Mouse (Mus musculus) left cerebral cortex, postnatal 14 days (tissue): ENCODE results near the gene Rps27l. TPM values are rescaled to one million over a fixed set of nuclear protein-coding genes. Genes with fewer than 3 reads are reported as not detected.

Experiments
- DNase-seq, 2 experiments: peaks; one replicate each; pipeline ENCODE4 v3.0.0; 2021 to 2022; ENCODE audit warnings: low spot score in 2 of 2, mixed read lengths in 1 of 2
- intact Hi-C: fragments of 180-260 bp; cut with DNase I; formaldehyde crosslinking; loops from one replicate; pipeline ENCODE4 v1.15.1; 2025
- total RNA-seq, 2 experiments: library from RNA; stranded (reverse); gene quantifications; 2 replicates each; pipeline ENCODE4 v1.2.3; 2021

Gene Rps27l
- total RNA-seq, 2 experiments from 2014 or later = 41.6 to 43.1 TPM

DNA sequence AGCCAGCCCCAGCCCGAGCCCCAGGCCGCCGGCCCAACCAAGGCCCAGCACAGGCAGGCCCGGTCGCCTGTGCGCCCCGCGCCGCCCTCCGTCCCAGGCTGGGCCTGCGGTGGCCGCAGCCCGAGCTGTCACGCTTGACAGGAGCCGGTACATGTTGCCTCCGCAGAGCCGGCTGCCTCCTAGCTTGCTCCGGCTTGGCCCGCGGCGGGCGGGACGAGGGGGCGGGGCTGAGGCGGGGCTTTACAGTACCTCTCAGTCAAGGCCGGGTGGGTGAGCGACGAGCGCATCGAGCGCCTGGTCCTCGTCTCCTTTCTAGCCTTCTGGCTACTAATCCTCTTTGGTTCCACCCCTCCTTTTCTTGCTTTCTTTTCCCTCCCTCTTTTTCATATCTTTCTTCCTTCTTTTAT, 29.4 kb downstream of the Rps27l start, which contains the start of gene Lactb:
Gene Lactb (minus strand): TSS at position 246 of the 407 bp plus-strand sequence.
- peak; percentile 95 for DNase-seq
- intact Hi-C loops = loop anchor here (2.0 to 10.0 kb wide), 2 partner anchors 28 to 470 kb away; partner anchors contain the start of gene Rps27l

GRCm38 (mm10) chr9:66977121-66977520, 31.2 kb downstream of the Rps27l start:
- intact Hi-C loops = loop anchor here (10.0 kb wide), 1 partner anchor 472 kb away; no protein-coding TSS in a partner anchor
- no peak for DNase-seq

DNA sequence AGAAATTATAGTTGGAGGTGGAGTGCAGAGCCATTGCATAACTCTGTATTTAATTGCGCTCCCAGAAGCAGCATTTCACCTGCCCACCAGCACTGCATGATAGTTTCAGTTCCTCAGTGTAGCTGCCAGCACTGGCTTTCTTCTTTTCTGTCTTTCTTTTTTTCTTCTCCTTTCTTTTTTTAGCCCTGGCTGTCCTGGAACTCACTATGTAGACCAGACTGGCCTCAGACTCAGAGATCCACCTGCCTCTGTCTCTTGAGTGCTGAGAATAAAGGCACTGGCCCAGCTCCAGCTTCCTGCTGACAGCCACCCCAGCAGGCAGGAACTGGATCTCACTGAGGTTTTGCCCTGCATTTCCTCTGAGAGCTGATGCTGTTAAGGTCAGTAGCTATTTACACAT, 32.1 kb downstream of the Rps27l start:
- intact Hi-C loops = loop anchor here (10.0 kb wide), 1 partner anchor 473 kb away; no protein-coding TSS in a partner anchor
- DNase-seq = peak in 1 of 2 experiments; percentile 35

- intact Hi-C loops = loop anchor here (10.0 kb wide), 1 partner anchor 474 kb away; no protein-coding TSS in a partner anchor
Observed at GRCm38 (mm10) chr9:66978468-66978867, 32.6 kb downstream of the Rps27l start.

DNA sequence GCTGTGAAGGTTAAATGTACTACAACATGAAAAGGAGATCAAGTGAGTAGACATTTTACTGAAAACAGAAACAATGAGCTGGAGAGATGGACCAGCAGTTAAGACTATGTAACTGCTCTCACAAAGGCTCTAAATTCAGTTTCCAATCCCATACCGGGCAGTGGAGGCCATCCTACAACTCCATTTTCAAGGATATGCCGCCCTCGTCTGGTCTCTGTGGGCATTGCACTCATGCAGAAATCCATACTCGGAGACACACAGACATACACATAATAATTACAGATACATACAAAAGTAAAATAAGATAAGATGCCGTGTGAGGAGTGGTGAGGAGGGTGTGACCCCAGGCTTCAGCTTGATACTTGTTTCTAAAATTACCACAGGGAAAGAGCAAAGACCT, 34.6 kb downstream of the Rps27l start:
- intact Hi-C loops = no loop called here
- DNase-seq = peak; percentile 77 to 78

More at GRCm38 (mm10) chr9:66978468-66978867, 32.6 kb downstream of the Rps27l start:
- no peak for DNase-seq

DNA sequence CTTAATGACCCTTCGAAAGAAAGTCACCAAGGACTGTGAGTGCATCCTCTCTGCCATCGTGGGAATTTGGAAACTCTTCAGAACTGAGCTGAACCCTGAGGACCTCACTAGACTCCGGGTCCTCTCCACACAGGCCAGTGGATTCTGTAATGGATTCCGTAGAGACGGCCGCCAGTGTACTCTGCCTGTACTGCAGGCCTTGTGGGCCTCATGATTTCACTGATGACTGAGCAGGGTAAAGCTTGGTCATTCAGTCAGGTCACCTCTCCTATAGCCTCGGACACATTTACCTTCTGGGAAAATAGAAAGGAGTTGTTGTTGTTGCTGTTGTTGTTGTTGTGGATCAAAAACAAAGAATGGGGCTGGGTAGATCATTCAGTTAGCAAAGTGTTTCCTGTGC, 36.2 kb downstream of the Rps27l start:
- intact Hi-C loops = no loop called here
- DNase-seq = no peak

GRCm38 (mm10) chr9:66985377-66985776, 39.5 kb downstream of the Rps27l start:
- intact Hi-C loops = no loop called here
- no peak for DNase-seq

GRCm38 (mm10) chr9:66988198-66988887, 42.5 kb downstream of the Rps27l start:
- DNase-seq = no peak
- intact Hi-C loops = no loop called here

GRCm38 (mm10) chr9:66988888-66989414, 43.1 kb downstream of the Rps27l start:
- intact Hi-C loops = no loop called here
- peak in 1 of 2 experiments; percentile 52 for DNase-seq

- no peak for DNase-seq
- intact Hi-C loops = no loop called here
Observed at GRCm38 (mm10) chr9:66989581-66989980, 43.7 kb downstream of the Rps27l start.

GRCm38 (mm10) chr9:66990046-66990445, 44.2 kb downstream of the Rps27l start:
- no peak for DNase-seq
- intact Hi-C loops = no loop called here

DNA sequence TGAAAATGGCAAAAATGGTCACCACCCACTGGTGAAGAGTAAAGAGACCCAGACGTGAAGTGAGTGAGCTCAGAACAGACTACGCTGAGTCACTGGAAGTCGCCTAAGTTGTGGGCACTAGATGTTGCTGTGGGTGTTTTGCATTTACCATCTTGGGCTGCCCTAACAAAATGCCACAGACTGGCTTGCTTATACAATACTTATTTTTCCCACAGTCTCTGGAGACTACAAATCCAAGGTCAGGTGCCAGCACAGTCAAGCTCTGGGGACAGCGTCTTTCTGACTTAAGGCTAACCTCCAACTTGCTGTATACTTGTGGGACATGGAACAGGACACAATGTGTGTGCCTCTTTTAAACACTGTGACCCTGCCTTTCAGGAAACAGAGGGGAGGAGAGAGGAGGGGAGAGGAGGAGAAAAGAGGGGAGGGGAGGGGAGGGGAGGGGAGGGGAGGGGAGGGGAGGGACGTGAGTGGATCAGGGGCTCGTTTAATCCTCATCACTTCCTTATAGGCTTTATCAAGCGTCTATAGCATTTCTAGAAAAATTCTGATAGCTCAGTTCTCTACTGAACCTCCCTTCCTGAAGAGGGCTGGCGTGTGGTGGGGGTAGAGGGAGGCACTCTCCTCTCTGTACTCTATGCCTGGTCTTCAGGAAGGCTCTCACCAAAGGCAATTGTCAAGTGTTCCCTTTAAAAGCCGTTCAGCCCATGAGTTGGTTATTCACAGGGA, 45.3 kb downstream of the Rps27l start:
- peak in 1 of 2 experiments; percentile 44 for DNase-seq
- intact Hi-C loops = no loop called here

DNA sequence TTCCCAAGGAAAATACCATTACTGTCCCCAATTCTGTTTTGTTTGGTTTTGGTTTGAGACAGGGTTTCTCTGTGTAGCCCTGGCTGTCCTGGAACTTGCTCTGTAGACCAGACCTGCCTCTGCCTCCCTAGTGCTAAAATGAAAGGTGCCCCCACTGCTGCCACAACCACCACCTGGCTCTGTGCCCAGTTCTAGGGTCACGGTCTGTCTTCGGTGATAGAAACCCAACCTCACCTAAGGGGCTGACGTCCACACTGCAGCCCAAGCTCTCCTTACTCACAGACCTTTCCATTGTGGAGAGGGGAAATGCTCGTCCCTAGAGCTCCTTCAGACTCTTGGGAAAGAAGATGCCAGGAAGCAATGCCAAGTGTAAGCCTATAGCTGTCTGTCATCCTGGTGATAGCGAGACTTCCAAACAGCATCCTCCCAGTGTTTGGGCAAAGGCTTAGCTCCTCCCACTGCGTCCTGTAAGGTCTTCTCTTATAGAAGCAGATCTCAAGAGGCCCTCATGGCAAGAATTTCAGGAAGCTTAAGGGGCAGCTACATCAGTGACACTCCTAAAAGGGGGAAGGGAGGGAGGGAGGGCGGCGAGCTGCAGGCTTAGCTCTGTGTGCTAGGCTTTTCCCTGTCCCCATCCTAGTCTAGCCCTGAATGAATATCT, 46.0 kb downstream of the Rps27l start:
- intact Hi-C loops = no loop called here
- DNase-seq = no peak

Other genes starting within 250 kb of the Rps27l start
- 1 to 10 TPM; 3.6 to 7.7 TPM for gene Car12, start 232.4 kb upstream of the Rps27l start, total RNA-seq
- 10 to 100 TPM; 20.3 to 22.2 TPM for gene Aph1b, start 150.6 kb upstream of the Rps27l start, total RNA-seq
- under 1 TPM; 0.17 to 0.40 TPM for gene Gm10647, start 149.0 kb upstream of the Rps27l start, total RNA-seq
- 1 to 10 TPM; 4.6 to 5.0 TPM for gene Aph1c, start 111.4 kb upstream of the Rps27l start, total RNA-seq
- 10 to 100 TPM; 23.4 to 24.4 TPM for gene Rab8b, start 26.4 kb upstream of the Rps27l start, total RNA-seq
- 10 to 100 TPM; 18.1 to 18.7 TPM for gene Lactb, start 29.4 kb downstream of the Rps27l start, total RNA-seq
- 100 to 1,000 TPM; 204 to 207 TPM for gene Tpm1, start 103.3 kb downstream of the Rps27l start, total RNA-seq